Mouse (Mus musculus) ES-E14 (cell line): ENCODE results near the gene Mybbp1a. TPM values are rescaled to one million over a fixed set of nuclear protein-coding genes. Genes with fewer than 3 reads are reported as not detected.

Experiments
- DNase-seq: peaks from one replicate; pipeline ENCODE4 v3.0.0-alpha.2; 2013; ENCODE audit warnings: low read depth, low spot score
- H3K27ac ChIP-seq: 2 replicates; pipeline ENCODE4 v1.5.1; 2012; ENCODE audit warnings: low read depth, mild to moderate bottlenecking, low read length, moderate library complexity, mixed read lengths; ENCODE audit not compliant: poor library complexity, insufficient read depth, severe bottlenecking
- H3K36me3 ChIP-seq: 2 replicates; pipeline ENCODE4 v1.6.1; 2012; ENCODE audit warnings: mild to moderate bottlenecking, low read length, moderate library complexity, mixed read lengths; ENCODE audit not compliant: control insufficient read depth, poor library complexity, insufficient read depth, severe bottlenecking
- H3K4me1 ChIP-seq, 2 experiments: fragments of 150-350 bp in 1 of 2; sonication (generic) in 1 of 2; 2 replicates each; pipeline ENCODE4 v1.6.1; 2012; ENCODE audit warnings: low read length in 2 of 2, mild to moderate bottlenecking in 1 of 2, mixed read lengths in 1 of 2; ENCODE audit not compliant: control insufficient read depth in 2 of 2, insufficient read depth in 2 of 2, poor library complexity in 1 of 2
- H3K4me3 ChIP-seq, 2 experiments: fragments of 150-350 bp in 1 of 2; sonication (generic) in 1 of 2; 2 replicates each; pipeline ENCODE4 v1.5.1; 2012; ENCODE audit warnings: low read length in 2 of 2, low read depth in 1 of 2, mild to moderate bottlenecking in 1 of 2, mixed read lengths in 1 of 2; ENCODE audit not compliant: insufficient read depth in 1 of 2, poor library complexity in 1 of 2, severe bottlenecking in 1 of 2
- H3K9ac ChIP-seq: 2 replicates; pipeline ENCODE4 v1.6.1; 2012; ENCODE audit warnings: low read depth, mild to moderate bottlenecking, low read length, mixed read lengths; ENCODE audit not compliant: poor library complexity, insufficient read depth, severe bottlenecking
- H3K9me3 ChIP-seq: fragments of 150-350 bp; sonication (generic); 2 replicates; pipeline ENCODE4 v1.6.1; 2012; ENCODE audit warnings: low read depth, mild to moderate bottlenecking, low read length; ENCODE audit not compliant: control insufficient read depth, insufficient read depth
- CHD2 ChIP-seq: IDR thresholded peaks from 2 replicates; pipeline ENCODE4 v1.6.1; 2014; ENCODE audit warnings: mild to moderate bottlenecking, low read depth, low read length, inconsistent platforms
- HCFC1 ChIP-seq: IDR thresholded peaks from 2 replicates; pipeline ENCODE4 v1.6.1; 2012; ENCODE audit warnings: low read length, inconsistent platforms, borderline replicate concordance; ENCODE audit not compliant: insufficient read depth
- MAFK ChIP-seq: IDR thresholded peaks from 2 replicates; pipeline ENCODE4 v1.6.1; 2014; ENCODE audit warnings: mild to moderate bottlenecking, low read depth, low read length, inconsistent platforms; ENCODE audit not compliant: insufficient read depth
- ZC3H11A ChIP-seq: IDR thresholded peaks from 2 replicates; pipeline ENCODE4 v1.6.1; 2012; ENCODE audit warnings: low read depth, mild to moderate bottlenecking, inconsistent platforms, low read length, borderline replicate concordance
- ZNF384 ChIP-seq: IDR thresholded peaks from 2 replicates; pipeline ENCODE4 v1.6.1; 2012; ENCODE audit warnings: low read depth, low read length, inconsistent platforms
- in situ Hi-C, 2 experiments: fragments of 600-800 bp; cut with MboI; formaldehyde crosslinking; loops; one replicate each; pipeline ENCODE4 v1.15.1; 2025; ENCODE audit warnings: low sequenced_read_pairs in 2 of 2, inconsistent platforms in 1 of 2; ENCODE audit not compliant: unreplicated experiment in 2 of 2
- total RNA-seq: library from RNA; depleted of rRNA; stranded (reverse); fragments of 300-350 nt; gene quantifications from 2 replicates; pipeline ENCODE4 v1.2.3, GENCODE M21; 2012

Gene Mybbp1a
- total RNA-seq, 1 experiment, result 278 TPM

DNA sequence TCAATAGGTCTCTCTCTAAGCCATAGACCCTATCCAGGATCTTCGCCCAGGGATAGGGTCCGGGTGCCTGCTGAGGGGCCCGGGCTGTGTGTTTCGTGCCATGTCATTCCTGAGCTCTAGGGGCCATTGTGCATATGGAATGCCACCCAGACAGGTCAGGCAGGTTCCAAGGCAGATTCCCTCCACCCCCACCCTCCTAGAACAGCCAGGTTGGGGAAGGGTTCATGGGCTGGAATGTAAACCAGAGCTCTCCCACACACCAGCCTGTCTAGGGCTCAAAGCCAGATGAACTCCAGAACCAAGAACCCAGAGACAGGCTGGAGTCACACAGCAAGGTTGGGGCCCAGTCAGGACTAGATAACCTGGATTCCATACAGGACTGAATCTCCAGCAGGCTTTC lies 32.4 kb downstream of the Mybbp1a start:
- in situ Hi-C loops, result no loop called here

DNA sequence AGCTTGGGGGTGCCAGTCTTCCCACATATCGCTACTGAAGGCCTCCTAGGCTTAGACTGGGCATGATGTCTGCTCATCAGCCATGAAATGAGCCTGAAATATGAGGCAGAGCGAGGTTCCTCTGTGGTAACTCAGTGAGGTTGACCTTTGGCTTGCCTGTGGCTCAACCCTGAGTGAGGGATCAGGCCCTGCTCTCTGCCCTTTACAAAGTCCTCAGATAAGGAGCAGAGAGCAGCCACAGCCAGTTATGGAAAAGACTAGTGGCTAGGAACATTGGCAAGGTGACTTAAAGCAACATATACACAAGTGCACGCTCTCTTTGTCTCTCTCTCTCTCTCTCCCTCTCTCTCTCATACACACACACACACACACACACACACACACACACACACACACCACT lies 33.8 kb downstream of the Mybbp1a start:
- in situ Hi-C loops, result no loop called here
- Histone ChIP-seq H3K27ac (no peak overlapping the region), H3K9me3 (no peaks in the 10 kb centered on the region), H3K9ac (no peak overlapping the region), H3K36me3 (no peaks in the 10 kb centered on the region), H3K4me3 (no peak overlapping the region), H3K4me1 (peaks cover 0 to 15% of the 10 kb centered on the region in 2 experiments; a peak in 1 of 4 replicates)
- TF ChIP-seq CHD2, result no peak
- no peak for TF ChIP-seq MAFK
- no peak for TF ChIP-seq ZNF384
- TF ChIP-seq ZC3H11A, result no peak
- TF ChIP-seq HCFC1, result no peak
- no peak for DNase-seq

More for the DNA sequence above, 32.4 kb downstream of the Mybbp1a start:
- Histone ChIP-seq H3K9ac (no peak overlapping the region), H3K36me3 (no peaks in the 10 kb centered on the region), H3K9me3 (no peaks in the 10 kb centered on the region), H3K27ac (no peak overlapping the region), H3K4me1 (peaks cover 2 to 15% of the 10 kb centered on the region in 2 experiments; a peak in 2 of 4 replicates), H3K4me3 (no peak overlapping the region)
- DNase-seq, result no peak
- TF ChIP-seq ZNF384 (no peak), HCFC1 (no peak), ZC3H11A (no peak)

- in situ Hi-C loops, result no loop called here
These were observed 34.3 kb downstream of the Mybbp1a start for GRCm38 (mm10) chr11:72475408-72475807.

DNA sequence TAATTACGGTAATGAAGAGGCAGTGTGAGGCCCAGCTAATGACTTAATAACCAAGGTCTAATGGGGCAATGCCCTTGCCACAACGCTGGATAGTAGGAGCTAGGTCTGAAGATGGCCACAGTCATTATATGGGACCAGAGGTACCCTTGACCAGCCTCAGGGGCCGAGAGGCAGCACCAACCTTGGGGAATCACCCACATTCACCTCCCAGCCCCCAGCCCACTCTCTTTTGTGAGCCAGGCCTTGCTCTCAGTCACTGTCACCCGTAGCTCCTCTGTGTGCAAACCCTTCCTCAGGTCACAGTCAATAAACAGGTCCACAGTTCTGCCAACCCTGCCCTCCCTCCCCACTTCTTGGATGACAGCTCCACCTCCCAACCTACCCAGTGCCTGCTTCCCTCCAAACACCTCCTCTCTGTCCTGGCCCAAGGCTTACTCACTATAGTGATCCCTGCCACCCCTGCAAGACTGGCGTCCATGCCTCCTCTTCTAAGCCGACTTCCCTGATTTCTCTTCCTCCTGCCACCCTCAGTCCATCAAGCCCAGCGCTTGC lies 35.0 kb downstream of the Mybbp1a start:
- DNase-seq, result no peak
- Histone ChIP-seq H3K36me3 (no peaks in the 10 kb centered on the region), H3K4me1 (peaks cover 0 to 15% of the 10 kb centered on the region in 2 experiments; a peak in 1 of 4 replicates), H3K27ac (no peak overlapping the region), H3K9me3 (no peaks in the 10 kb centered on the region), H3K4me3 (no peak overlapping the region), H3K9ac (no peak overlapping the region)
- no peak for TF ChIP-seq HCFC1
- TF ChIP-seq CHD2, result no peak
- no peak for TF ChIP-seq MAFK
- in situ Hi-C loops, result no loop called here

More at GRCm38 (mm10) chr11:72475408-72475807, 34.3 kb downstream of the Mybbp1a start:
- Histone ChIP-seq H3K36me3 (no peaks in the 10 kb centered on the region), H3K9me3 (no peaks in the 10 kb centered on the region), H3K4me3 (no peak overlapping the region), H3K9ac (no peak overlapping the region), H3K27ac (no peak overlapping the region), H3K4me1 (peaks cover 0 to 15% of the 10 kb centered on the region in 2 experiments; a peak in 1 of 4 replicates)
- no peak for DNase-seq
- no peak for TF ChIP-seq ZNF384
- TF ChIP-seq ZC3H11A, result no peak
- TF ChIP-seq HCFC1, result no peak
- TF ChIP-seq MAFK, result no peak
- no peak for TF ChIP-seq CHD2

GRCm38 (mm10) chr11:72477182-72477581 lies 36.0 kb downstream of the Mybbp1a start:
- in situ Hi-C loops, result no loop called here
- Histone ChIP-seq H3K4me3 (no peak overlapping the region), H3K36me3 (no peaks in the 10 kb centered on the region), H3K9ac (no peak overlapping the region), H3K9me3 (no peaks in the 10 kb centered on the region), H3K4me1 (peaks cover 0 to 13% of the 10 kb centered on the region in 2 experiments; a peak in 1 of 4 replicates), H3K27ac (no peak overlapping the region)
- DNase-seq, result no peak
- TF ChIP-seq MAFK, result no peak
- TF ChIP-seq CHD2, result no peak
- TF ChIP-seq ZNF384, result no peak
- TF ChIP-seq ZC3H11A, result no peak
- no peak for TF ChIP-seq HCFC1
